Mouse (Mus musculus) small intestine, adult 2 months (tissue): ENCODE measurements around the gene Greb1. TPM values are rescaled to one million over a fixed set of nuclear protein-coding genes. Genes with fewer than 3 reads are reported as not detected.

Experiments used
- H3K27ac ChIP-seq: fragments of 200-500 bp; 2 replicates; pipeline ENCODE4 v1.5.1; 2012; ENCODE audit warnings: low read depth, low read length, control low read depth, inconsistent platforms; ENCODE audit not compliant: insufficient read depth
- H3K27me3 ChIP-seq: fragments of 200-500 bp; 2 replicates; pipeline ENCODE4 v1.6.1; 2012; ENCODE audit warnings: mild to moderate bottlenecking, moderate library complexity, low read length, inconsistent platforms; ENCODE audit not compliant: control insufficient read depth, insufficient read depth
- H3K36me3 ChIP-seq: fragments of 200-500 bp; 2 replicates; pipeline ENCODE4 v1.6.1; 2012; ENCODE audit warnings: mild to moderate bottlenecking, low read length, control low read depth, inconsistent platforms; ENCODE audit not compliant: control insufficient read depth, insufficient read depth
- H3K4me1 ChIP-seq: fragments of 200-500 bp; 2 replicates; pipeline ENCODE4 v1.6.1; 2012; ENCODE audit warnings: low read length, inconsistent platforms, mixed read lengths; ENCODE audit not compliant: control insufficient read depth, insufficient read depth, insufficient read length
- H3K4me3 ChIP-seq: fragments of 200-500 bp; 2 replicates; pipeline ENCODE4 v1.5.1; 2012; ENCODE audit warnings: low read depth, mild to moderate bottlenecking, control low read depth, inconsistent platforms, low read length, moderate library complexity
- CTCF ChIP-seq: fragments of 200-500 bp; IDR thresholded peaks from 2 replicates; pipeline ENCODE4 v1.5.1; 2012; ENCODE audit warnings: low read depth, mild to moderate bottlenecking, control low read depth, inconsistent platforms, low read length, moderate library complexity, mixed read lengths; ENCODE audit not compliant: insufficient replicate concordance, insufficient read length; ENCODE audit errors: extremely low read depth
- POLR2A ChIP-seq: fragments of 200-500 bp; IDR thresholded peaks from 2 replicates; pipeline ENCODE4 v1.6.1; 2012; ENCODE audit warnings: low read depth, mild to moderate bottlenecking, control low read depth, inconsistent platforms, low read length, moderate library complexity
- WGBS: fragments of 180-500 bp; shearing (Covaris S2); methylation state at CpG from one replicate; pipeline ENCODE4 v1.1.7; 2018; 5-methylcytosine and 5-hydroxymethylcytosine counted together
- polyA plus RNA-seq: library from polyadenylated mRNA; depleted of rRNA; stranded (reverse); fragments of >200 nt; gene quantifications from 2 replicates; pipeline ENCODE4 v1.2.3, GENCODE M21; 2012; rRNA removed

Gene Greb1
- polyA plus RNA-seq, 1 experiment = 3.5 TPM

DNA sequence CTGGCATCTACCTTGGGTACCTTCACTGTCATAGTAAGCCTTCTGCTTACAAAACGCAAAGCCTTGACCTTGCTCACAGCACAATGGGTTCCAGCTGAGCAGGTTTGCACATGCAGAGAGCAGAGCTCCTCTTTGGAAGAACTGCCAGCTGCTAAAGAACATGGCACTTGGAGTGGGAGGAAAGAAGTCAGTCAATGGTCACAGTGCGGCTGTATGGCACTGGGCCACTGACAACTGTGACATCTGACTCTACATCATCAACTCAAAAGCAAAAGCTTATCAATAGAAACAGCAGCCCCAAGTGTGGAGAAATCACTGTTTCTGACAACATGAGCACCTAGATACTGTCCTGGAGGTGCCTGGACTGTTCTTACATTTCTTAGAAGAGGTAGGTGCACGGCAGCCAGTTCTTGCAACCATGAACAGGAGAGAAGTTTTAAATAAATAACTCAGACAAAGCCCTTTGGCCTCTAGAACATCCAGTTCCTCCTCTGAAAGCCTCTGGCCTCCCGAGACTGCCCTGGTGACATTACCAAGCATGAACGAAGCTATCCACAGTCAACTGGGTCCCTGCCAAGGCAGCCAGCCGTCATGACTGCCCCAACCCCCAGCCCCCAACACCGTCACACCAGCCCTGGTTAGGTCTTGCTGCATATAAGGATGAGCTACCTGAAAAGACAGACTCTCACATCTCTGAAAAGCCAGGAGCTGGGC is 170.4 kb downstream of the Greb1 start:
- Histone ChIP-seq H3K36me3 (no peaks in the 10 kb centered on the region), H3K27me3 (no peaks in the 10 kb centered on the region), H3K4me3 (no peak overlapping the region), H3K4me1 (peaks cover 4% of the 10 kb centered on the region; the same call in 1 of the 2 replicates), H3K27ac (no peak overlapping the region)
- 40% methylated on average over 7 of the region's 7 CpGs for WGBS
- TF ChIP-seq POLR2A (no peak), CTCF (no peak)

Other genes starting within 250 kb of the Greb1 start
- 1.4 and 4.0 TPM in 2 replicates for gene Lpin1, start 189.9 kb downstream of the Greb1 start, polyA plus RNA-seq
- gene Ntsr2, start 147.5 kb downstream of the Greb1 start, polyA plus RNA-seq = 0.15 TPM in 1 of 2 replicates, not detected in the other
- gene E2f6, start 10.1 kb upstream of the Greb1 start, polyA plus RNA-seq = 6.2 and 6.5 TPM in 2 replicates
- 1.1 and 3.6 TPM in 2 replicates for gene Rock2, start 94.0 kb upstream of the Greb1 start, polyA plus RNA-seq
- 67.4 and 68.2 TPM in 2 replicates for gene Pqlc3, start 199.5 kb upstream of the Greb1 start, polyA plus RNA-seq
- gene 2410004P03Rik, start 210.8 kb upstream of the Greb1 start, polyA plus RNA-seq = 0.05 and 0.06 TPM in 2 replicates